Mouse (Mus musculus) regulatory T cell (primary cell): ENCODE measurements around the gene Casz1.

Experiments used
- in situ Hi-C: fragments of 300-600 bp; cut with MboI, MseI; formaldehyde crosslinking; loops from one replicate; pipeline ENCODE4 v1.15.1; 2025; ENCODE audit warnings: high pct_unique_total_duplicates

The Casz1 gene

GRCm38 (mm10) chr4:148846203-148846602 lies 42.0 kb downstream of the Casz1 start:
- in situ Hi-C loops = no loop called here

- in situ Hi-C loops = no loop called here
These were observed 42.5 kb downstream of the Casz1 start for GRCm38 (mm10) chr4:148846724-148847123.

- in situ Hi-C loops = no loop called here
These were observed 43.4 kb downstream of the Casz1 start for GRCm38 (mm10) chr4:148847636-148848035.

- in situ Hi-C loops = no loop called here
These were observed 45.2 kb downstream of the Casz1 start for GRCm38 (mm10) chr4:148849437-148849836.

GRCm38 (mm10) chr4:148853057-148853456 lies 48.8 kb downstream of the Casz1 start:
- in situ Hi-C loops = no loop called here

- in situ Hi-C loops = no loop called here
These were observed 49.9 kb downstream of the Casz1 start for GRCm38 (mm10) chr4:148854093-148854492.

- in situ Hi-C loops = no loop called here
These were observed 51.3 kb downstream of the Casz1 start for GRCm38 (mm10) chr4:148855527-148855926.

GRCm38 (mm10) chr4:148856216-148856615 lies 52.0 kb downstream of the Casz1 start:
- in situ Hi-C loops = no loop called here

- in situ Hi-C loops = no loop called here
These were observed 53.3 kb downstream of the Casz1 start for GRCm38 (mm10) chr4:148857398-148858084.

- in situ Hi-C loops = no loop called here
These were observed 54.0 kb downstream of the Casz1 start for GRCm38 (mm10) chr4:148858194-148858593.

- in situ Hi-C loops = no loop called here
These were observed 55.2 kb downstream of the Casz1 start for GRCm38 (mm10) chr4:148859415-148859814.

GRCm38 (mm10) chr4:148859906-148860491 lies 55.8 kb downstream of the Casz1 start:
- in situ Hi-C loops = no loop called here

- in situ Hi-C loops = no loop called here
These were observed 56.4 kb downstream of the Casz1 start for GRCm38 (mm10) chr4:148860636-148861035.

GRCm38 (mm10) chr4:148866812-148867470 lies 62.7 kb downstream of the Casz1 start:
- in situ Hi-C loops = no loop called here

- in situ Hi-C loops = no loop called here
These were observed 63.6 kb downstream of the Casz1 start for GRCm38 (mm10) chr4:148867721-148868397.

- in situ Hi-C loops = no loop called here
These were observed 65.3 kb downstream of the Casz1 start for GRCm38 (mm10) chr4:148869566-148869965.

- in situ Hi-C loops = no loop called here
These were observed 66.3 kb downstream of the Casz1 start for GRCm38 (mm10) chr4:148870496-148870895.

GRCm38 (mm10) chr4:148871751-148872334 lies 67.6 kb downstream of the Casz1 start:
- in situ Hi-C loops = no loop called here

GRCm38 (mm10) chr4:148872372-148872771 lies 68.1 kb downstream of the Casz1 start:
- in situ Hi-C loops = no loop called here

GRCm38 (mm10) chr4:148872783-148873182 lies 68.6 kb downstream of the Casz1 start:
- in situ Hi-C loops = no loop called here

- in situ Hi-C loops = no loop called here
These were observed 71.9 kb downstream of the Casz1 start for GRCm38 (mm10) chr4:148876166-148876565.

GRCm38 (mm10) chr4:148876867-148877266 lies 72.6 kb downstream of the Casz1 start:
- in situ Hi-C loops = no loop called here
